Mouse (Mus musculus) stomach, embryonic 15.5 days (tissue): ENCODE data around the gene Wnt10a. TPM values are rescaled to one million over a fixed set of nuclear protein-coding genes. Genes with fewer than 3 reads are reported as not detected.
A peak's percentile ranks its signal among the peaks of the same experiment; 100 is the strongest.

Source experiments
- ATAC-seq: fragments of 200-750 bp; cut with Nextera tagmentation; 2 replicates; pipeline ENCODE4 v1.8.0; 2017; ENCODE audit warnings: low read depth, moderate number of reproducible peaks, moderate TSS enrichment; ENCODE audit not compliant: insufficient read depth, low FRiP score
- H3K27ac ChIP-seq: fragments of 300-500 bp; sonication (generic); 2 replicates; pipeline ENCODE4 v1.5.1; 2015; ENCODE audit warnings: mild to moderate bottlenecking, inconsistent platforms
- H3K27me3 ChIP-seq: fragments of 300-500 bp; sonication (generic); replicated peaks from 2 replicates; pipeline ENCODE4 v1.6.1; 2015; ENCODE audit warnings: inconsistent platforms
- H3K36me3 ChIP-seq: fragments of 300-500 bp; sonication (generic); 2 replicates; pipeline ENCODE4 v1.6.1; 2015; ENCODE audit warnings: inconsistent platforms
- H3K4me1 ChIP-seq: fragments of 300-500 bp; sonication (generic); 2 replicates; pipeline ENCODE4 v1.6.1; 2015; ENCODE audit warnings: inconsistent platforms
- H3K4me2 ChIP-seq: fragments of 300-500 bp; sonication (generic); 2 replicates; pipeline ENCODE4 v1.6.1; 2015; ENCODE audit warnings: mild to moderate bottlenecking, inconsistent platforms
- H3K4me3 ChIP-seq: fragments of 300-500 bp; sonication (generic); replicated peaks from 2 replicates; pipeline ENCODE4 v1.5.1; 2015; ENCODE audit warnings: inconsistent platforms
- H3K9ac ChIP-seq: fragments of 300-500 bp; sonication (generic); 2 replicates; pipeline ENCODE4 v1.6.1; 2015; ENCODE audit warnings: inconsistent platforms
- H3K9me3 ChIP-seq: fragments of 300-500 bp; sonication (generic); 2 replicates; pipeline ENCODE4 v1.6.1; 2016; ENCODE audit warnings: inconsistent platforms
- WGBS: fragments of 180-500 bp; shearing (Covaris S2); methylation state at CpG from one replicate; pipeline ENCODE4 v1.1.7; 2015; 5-methylcytosine and 5-hydroxymethylcytosine counted together
- polyA plus RNA-seq: library from polyadenylated mRNA; unstranded; fragments of >200 nt; fragmentation: Nextera tagmentation; extraction: Ambion mirVana; gene quantifications from 2 replicates; pipeline ENCODE4 v1.2.1, GENCODE M21; 2015

The Wnt10a gene
- polyA plus RNA-seq, 1 experiment from 2014 or later: 3.5 TPM

DNA sequence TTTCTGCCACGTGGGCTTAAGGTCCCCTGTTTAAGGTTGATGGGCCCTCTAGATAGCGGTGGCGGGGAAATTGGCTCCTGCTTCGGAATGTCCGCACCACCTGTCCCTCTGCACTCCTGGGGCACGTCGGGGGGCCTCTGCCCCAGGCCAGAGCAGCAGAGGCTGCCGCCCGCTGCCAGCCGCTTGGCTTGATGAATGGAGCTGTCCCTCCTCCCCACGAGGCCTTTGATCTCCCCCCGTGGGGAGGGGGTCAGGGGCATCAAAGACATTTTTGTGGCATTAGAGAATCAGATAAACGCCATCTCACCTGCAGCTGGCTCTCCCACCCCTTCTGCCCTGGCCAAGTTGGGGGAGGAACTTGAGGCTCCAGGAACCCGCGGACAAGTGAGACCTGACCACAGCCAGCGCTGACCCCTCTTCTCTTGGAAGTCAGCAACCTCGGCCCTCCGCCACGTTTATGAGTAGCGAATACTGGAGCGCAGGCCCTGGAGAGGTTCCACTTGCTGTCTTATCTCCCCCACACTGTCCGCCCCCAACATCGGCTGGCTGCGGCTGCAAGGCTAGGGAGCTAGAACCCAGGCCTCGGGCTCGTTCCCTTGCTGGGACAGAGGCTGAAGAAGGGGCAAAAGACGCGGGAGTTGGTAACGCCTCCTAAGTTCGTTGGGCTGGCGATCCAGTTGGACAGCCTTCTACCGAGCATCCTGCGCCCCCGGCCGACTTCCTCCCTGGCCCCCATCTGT is 20.4 kb upstream of the Wnt10a start:
- no peak for ATAC-seq
- Histone ChIP-seq H3K4me3 (peak overlapping the region; percentile 49), H3K36me3 (no peaks in the 10 kb centered on the region), H3K27ac (no peak overlapping the region), H3K9me3 (no peaks in the 10 kb centered on the region), H3K9ac (no peak overlapping the region), H3K27me3 (peaks cover 65% of the 10 kb centered on the region), H3K4me2 (peak overlapping the region; percentile 91), H3K4me1 (peaks cover 25% of the 10 kb centered on the region)
- 2% methylated on average over 35 of the region's 35 CpGs for WGBS

- Histone ChIP-seq H3K4me3 (peak overlapping the region; percentile 49), H3K27me3 (peaks cover 65% of the 10 kb centered on the region), H3K4me1 (peaks cover 25% of the 10 kb centered on the region), H3K9ac (no peak overlapping the region), H3K27ac (no peak overlapping the region), H3K36me3 (no peaks in the 10 kb centered on the region), H3K4me2 (peak overlapping the region; percentile 91), H3K9me3 (no peaks in the 10 kb centered on the region)
- under 1% methylated on average over 24 of the region's 26 CpGs for WGBS
- ATAC-seq: no peak
Observed at GRCm38 (mm10) chr1:74771467-74771844, 19.9 kb upstream of the Wnt10a start.

GRCm38 (mm10) chr1:74771845-74771930 is 19.6 kb upstream of the Wnt10a start, which contains the start of gene Wnt6:
Wnt6 (plus strand) TSS chr1:74771892.
- Histone ChIP-seq H3K4me3 (peak within 1 kb of the TSS; percentile 49), H3K9ac (no peak within 1 kb of the TSS), H3K4me2 (peak within 1 kb of the TSS; percentile 91), H3K27me3 (peaks cover 65% of the 10 kb centered on the region), H3K36me3 (no peaks in the 10 kb centered on the region), H3K9me3 (no peaks in the 10 kb centered on the region), H3K27ac (no peak within 1 kb of the TSS), H3K4me1 (peaks cover 25% of the 10 kb centered on the region)
- 0% methylated on average over 4 of the region's 8 CpGs for whole genome bisulfite sequencing
- ATAC-seq: no peak

DNA sequence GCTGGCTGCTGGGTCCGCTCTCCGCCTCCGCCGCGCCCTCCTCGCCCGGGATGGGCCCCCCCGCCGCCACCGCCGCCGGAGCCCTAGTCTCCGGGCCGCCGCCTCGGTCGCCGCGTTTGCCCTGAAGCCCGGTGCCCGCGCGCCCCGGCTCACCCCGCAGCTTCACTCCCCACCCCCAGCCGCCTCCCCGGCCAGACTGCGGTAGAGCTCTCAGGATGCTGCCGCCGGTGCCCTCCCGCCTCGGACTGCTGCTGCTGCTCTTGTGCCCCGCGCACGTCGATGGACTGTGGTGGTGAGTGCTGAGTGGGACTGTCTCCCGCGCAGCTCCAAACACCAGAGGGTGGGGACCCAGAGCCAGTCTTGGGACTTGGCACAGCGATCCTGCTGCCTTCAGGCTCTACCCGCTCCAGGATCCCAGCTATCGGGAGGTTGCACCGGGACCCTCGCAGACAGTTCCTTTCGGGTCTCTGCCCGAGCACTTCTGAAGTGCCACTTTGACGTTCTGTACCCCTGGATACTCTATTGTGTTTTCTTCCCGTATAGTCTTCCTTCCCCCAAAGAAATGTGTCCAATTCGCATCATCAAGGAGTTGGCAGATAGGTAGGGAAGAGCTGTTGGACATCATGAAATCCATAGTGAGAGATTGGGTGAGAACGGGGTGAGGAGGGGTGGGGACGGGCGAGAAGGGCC is 19.2 kb upstream of the Wnt10a start:
- Histone ChIP-seq H3K9me3 (no peaks in the 10 kb centered on the region), H3K4me1 (peaks cover 25% of the 10 kb centered on the region), H3K4me2 (peak overlapping the region; percentile 91), H3K4me3 (peak overlapping the region; percentile 49), H3K9ac (no peak overlapping the region), H3K27me3 (peaks cover 62% of the 10 kb centered on the region), H3K36me3 (no peaks in the 10 kb centered on the region), H3K27ac (no peak overlapping the region)
- WGBS: under 1% methylated on average over 48 of the region's 51 CpGs
- ATAC-seq: no peak

DNA sequence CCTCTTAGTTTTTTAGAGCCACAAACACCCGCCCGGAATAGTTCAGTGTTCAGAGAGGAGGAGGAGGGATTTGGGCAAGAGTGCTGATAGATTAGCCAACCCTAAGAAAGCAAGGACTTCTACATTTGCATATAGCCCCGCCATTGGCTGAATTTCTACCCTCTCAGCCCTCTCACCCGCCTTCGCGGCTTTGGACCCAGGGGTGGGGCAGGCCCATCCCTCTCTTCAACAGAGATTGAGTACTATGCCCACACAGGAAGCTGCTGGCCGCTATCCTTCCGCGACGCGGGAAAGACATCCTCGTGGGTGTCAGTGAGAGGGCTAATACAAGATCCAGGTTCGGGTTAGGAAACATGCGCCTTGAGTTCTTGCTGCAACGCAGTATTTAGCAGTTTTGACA is 18.2 kb upstream of the Wnt10a start:
- H3K27me3 ChIP-seq: peaks cover 65% of the 10 kb centered on the region
- H3K4me2 ChIP-seq: peak overlapping the region; percentile 91
- no peaks in the 10 kb centered on the region for H3K36me3 ChIP-seq
- peak overlapping the region; percentile 49 for H3K4me3 ChIP-seq
- H3K4me1 ChIP-seq: peaks cover 25% of the 10 kb centered on the region
- no peak overlapping the region for H3K9ac ChIP-seq
- H3K9me3 ChIP-seq: no peaks in the 10 kb centered on the region
- no peak overlapping the region for H3K27ac ChIP-seq
- peak; percentile 91 for ATAC-seq
- WGBS: under 1% methylated on average over 15 of the region's 15 CpGs

DNA sequence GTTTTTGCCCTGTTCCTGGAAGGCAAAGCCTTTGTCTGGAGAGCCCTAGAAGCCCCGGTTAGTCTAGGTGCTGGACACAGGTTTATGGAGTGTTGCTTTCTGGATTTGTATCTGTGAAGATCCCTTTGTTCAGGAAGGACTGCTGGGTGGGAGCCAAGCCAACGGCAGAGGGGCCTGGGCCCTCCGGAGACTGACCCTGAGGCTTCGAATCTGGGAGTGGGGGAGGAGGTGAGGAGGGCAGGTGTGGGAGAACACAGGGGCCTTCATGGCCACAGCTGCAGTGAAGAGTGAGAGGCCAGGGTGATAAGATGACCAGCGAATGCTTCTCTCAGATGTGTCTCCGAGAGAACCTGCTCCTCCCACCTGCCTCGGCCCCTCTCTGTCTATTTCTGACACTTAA is 17.3 kb upstream of the Wnt10a start:
- no peak overlapping the region for H3K9ac ChIP-seq
- H3K9me3 ChIP-seq: no peaks in the 10 kb centered on the region
- no peak for ATAC-seq
- H3K4me2 ChIP-seq: no peak overlapping the region
- H3K4me1 ChIP-seq: peaks cover 25% of the 10 kb centered on the region
- peaks cover 59% of the 10 kb centered on the region for H3K27me3 ChIP-seq
- H3K4me3 ChIP-seq: no peak overlapping the region
- no peak overlapping the region for H3K27ac ChIP-seq
- H3K36me3 ChIP-seq: no peaks in the 10 kb centered on the region
- WGBS: 33% methylated on average over 7 of the region's 7 CpGs

GRCm38 (mm10) chr1:74775816-74776215 is 15.5 kb upstream of the Wnt10a start:
- Histone ChIP-seq H3K27me3 (peaks cover 54% of the 10 kb centered on the region), H3K4me2 (no peak overlapping the region), H3K9me3 (no peaks in the 10 kb centered on the region), H3K36me3 (no peaks in the 10 kb centered on the region), H3K27ac (no peak overlapping the region), H3K9ac (no peak overlapping the region), H3K4me1 (peaks cover 19% of the 10 kb centered on the region), H3K4me3 (no peak overlapping the region)
- ATAC-seq: no peak
- WGBS: 14% methylated on average over 5 of the region's 5 CpGs

DNA sequence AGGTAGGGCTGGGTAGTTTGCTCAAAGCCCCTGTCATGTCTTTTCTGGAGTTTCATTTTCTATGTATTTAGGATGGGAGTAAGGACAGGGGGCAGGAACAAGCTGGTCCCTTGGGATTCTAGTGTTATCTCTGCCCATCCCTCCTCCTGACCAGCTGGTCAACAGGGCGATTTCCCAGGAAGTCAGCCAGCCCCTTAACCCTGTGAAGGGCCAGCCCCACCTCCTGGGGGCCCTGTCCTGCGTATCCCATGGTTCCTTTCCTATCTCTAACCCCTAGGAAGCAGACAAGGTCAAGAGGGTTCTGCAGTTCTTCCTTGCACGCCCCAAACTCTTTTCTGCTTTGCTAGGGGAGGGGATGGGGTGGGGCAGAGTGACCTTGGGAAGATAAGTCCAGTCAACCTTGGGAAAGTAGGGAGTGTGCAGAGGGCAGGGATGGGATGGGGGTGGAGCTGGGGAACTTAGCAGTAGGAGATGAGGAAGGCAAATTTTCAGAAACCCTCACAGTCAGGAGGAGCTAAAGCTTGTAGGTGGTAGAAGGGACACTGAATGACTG is 12.3 kb upstream of the Wnt10a start:
- Histone ChIP-seq H3K9me3 (no peaks in the 10 kb centered on the region), H3K4me2 (no peak overlapping the region), H3K4me3 (no peak overlapping the region), H3K27me3 (peaks cover 55% of the 10 kb centered on the region), H3K27ac (no peak overlapping the region), H3K36me3 (no peaks in the 10 kb centered on the region), H3K4me1 (peaks cover 12% of the 10 kb centered on the region), H3K9ac (no peak overlapping the region)
- ATAC-seq: no peak
- 41% methylated on average over 3 of the region's 3 CpGs for WGBS

GRCm38 (mm10) chr1:74782045-74782444 is 9.3 kb upstream of the Wnt10a start:
- 24% methylated on average over 14 of the region's 14 CpGs for WGBS
- Histone ChIP-seq H3K27me3 (peaks cover 75% of the 10 kb centered on the region), H3K4me2 (no peak overlapping the region; the same call in 1 of the 2 replicates)

DNA sequence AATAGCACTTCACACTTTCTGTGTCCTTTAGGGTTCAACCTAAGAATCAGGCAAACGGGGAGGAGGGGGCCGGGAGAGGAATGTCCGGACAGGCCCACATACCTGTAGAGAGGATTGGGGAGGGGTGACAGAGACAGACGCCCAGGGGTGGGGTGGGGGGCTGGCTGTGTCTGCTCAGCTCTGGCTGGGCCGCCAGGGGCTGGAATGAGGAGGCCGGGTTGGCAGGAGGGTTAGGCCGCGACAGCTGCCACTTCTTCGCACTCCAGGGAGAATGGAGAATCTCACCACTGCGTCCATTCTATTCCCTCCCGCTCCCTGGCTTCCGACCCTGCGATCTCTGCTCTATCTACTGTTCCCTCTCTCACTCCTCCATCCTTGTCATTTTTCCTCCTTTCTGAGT is 7.8 kb upstream of the Wnt10a start:
- no peak overlapping the region for H3K27ac ChIP-seq

More at GRCm38 (mm10) chr1:74782045-74782444, 9.3 kb upstream of the Wnt10a start:
- Histone ChIP-seq H3K9ac (no peak overlapping the region), H3K4me1 (peaks cover 17% of the 10 kb centered on the region), H3K27ac (no peak overlapping the region), H3K36me3 (no peaks in the 10 kb centered on the region), H3K4me3 (no peak overlapping the region), H3K9me3 (no peaks in the 10 kb centered on the region)
- no peak for ATAC-seq

GRCm38 (mm10) chr1:74784041-74784759 is 7.1 kb upstream of the Wnt10a start:
- Histone ChIP-seq H3K9me3 (no peaks in the 10 kb centered on the region), H3K4me3 (peak overlapping the region; percentile 40), H3K27me3 (peaks cover 87% of the 10 kb centered on the region), H3K4me1 (peaks cover 17% of the 10 kb centered on the region), H3K4me2 (peak overlapping the region; percentile 66), H3K36me3 (no peaks in the 10 kb centered on the region), H3K9ac (0 out of 2 replicates have a peak overlapping the region, but pooled peaks have one; percentile 12), H3K27ac (no peak overlapping the region)
- no peak for ATAC-seq
- under 1% methylated on average over 67 of the region's 67 CpGs for WGBS

More for the DNA sequence above, 7.8 kb upstream of the Wnt10a start:
- Histone ChIP-seq H3K9me3 (no peaks in the 10 kb centered on the region), H3K4me3 (peak overlapping the region; percentile 40; the same call in 1 of the 2 replicates), H3K4me2 (peak overlapping the region; percentile 66), H3K27me3 (peaks cover 81% of the 10 kb centered on the region), H3K4me1 (peaks cover 17% of the 10 kb centered on the region), H3K36me3 (no peaks in the 10 kb centered on the region), H3K9ac (no peak overlapping the region)
- 5% methylated on average over 13 of the region's 13 CpGs for WGBS
- ATAC-seq: no peak

DNA sequence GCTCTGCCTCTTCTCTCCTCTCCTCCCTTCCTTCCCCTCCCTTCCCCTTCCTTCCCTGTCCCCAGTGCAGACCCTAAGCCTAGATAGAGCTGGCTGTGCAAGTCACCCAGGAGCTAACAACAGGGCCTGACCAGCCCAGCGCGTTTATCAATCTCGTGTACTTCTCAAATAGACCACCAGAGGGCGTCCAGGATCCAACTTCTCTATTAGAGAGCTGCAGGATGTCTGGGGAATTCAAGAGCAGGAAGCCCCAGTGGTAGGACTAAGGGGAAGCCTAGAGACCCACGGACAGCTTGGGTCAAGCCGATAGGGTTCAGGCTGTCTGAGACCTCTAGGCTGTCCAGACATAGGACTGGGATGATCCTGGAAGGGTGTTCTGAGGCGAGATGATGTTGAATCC is 3.5 kb upstream of the Wnt10a start:
- H3K4me3 ChIP-seq: no peak overlapping the region
- no peak for ATAC-seq
- H3K4me1 ChIP-seq: peaks cover 25% of the 10 kb centered on the region
- no peaks in the 10 kb centered on the region for H3K9me3 ChIP-seq
- no peak overlapping the region for H3K9ac ChIP-seq
- H3K27ac ChIP-seq: no peak overlapping the region
- H3K4me2 ChIP-seq: no peak overlapping the region
- no peaks in the 10 kb centered on the region for H3K36me3 ChIP-seq
- peaks cover 94% of the 10 kb centered on the region for H3K27me3 ChIP-seq
- WGBS: 7% methylated on average over 7 of the region's 7 CpGs
